9 mouse cellular contexts compared by ENCODE assay signal in genomic region chr6:124756652-124757350, GRCm38 (mm10). TPM values are rescaled to one million over a fixed set of nuclear protein-coding genes. Genes with fewer than 3 reads are reported as not detected.
DNase-seq lines count a peak whose midpoint lies in the region; ATAC-seq and TF ChIP-seq lines count a peak whose summit lies in the region.
"Had no signal": no experiment of that assay in that cellular context is flagged by ENCODE, and none has a peak within 500 bp of the region (broad histone marks: within the 10 kb centered on the region; RNA-seq: fewer than 3 reads in every experiment).

No protein-coding gene starts in this region.

- 0% methylated on average over 50 of the region's 54 CpGs for WGBS in forebrain, embryonic 13.5 days
- 2% methylated on average over 44 of the region's 54 CpGs for WGBS in lung, embryonic 15.5 days

- no peak for DNase-seq in ES-E14 (ENCODE audit: low read depth, low spot score)
- peak; percentile 84 to 87 for DNase-seq in heart, postnatal 14 days
- DNase-seq in kidney, postnatal 4 days = peak; percentile 89 to 93
- peak; percentile 79 for DNase-seq in ovary, postnatal 10 days (ENCODE audit: low spot score)
- peak; percentile 65 to 69 for DNase-seq in thymus, postnatal 36 days

- peak overlapping the region; percentile 95 for H3K9ac ChIP-seq in ES-E14 (ENCODE audit: insufficient read depth, low read depth, low read length, poor library complexity, severe bottlenecking)
- peak overlapping the region; percentile 97 for H3K9ac ChIP-seq in forebrain, embryonic 13.5 days
- peak overlapping the region; percentile 92 for H3K9ac ChIP-seq in lung, embryonic 15.5 days

- no peaks in the 10 kb centered on the region for H3K9me3 ChIP-seq in ES-E14 (ENCODE audit: control insufficient read depth, insufficient read depth, low read depth, low read length)
- no peaks in the 10 kb centered on the region for H3K9me3 ChIP-seq in forebrain, embryonic 13.5 days (replicated peaks)
- H3K9me3 ChIP-seq in lung, embryonic 15.5 days = no peaks in the 10 kb centered on the region

- H3K4me1 ChIP-seq in ES-E14 (ENCODE audit: control insufficient read depth in 2 of 2, insufficient read depth in 2 of 2, low read length in 2 of 2, poor library complexity in 1 of 2) = peaks cover 6 to 13% of the 10 kb centered on the region in 2 experiments; a peak in 3 of 4 replicates
- peaks cover 54% of the 10 kb centered on the region for H3K4me1 ChIP-seq in forebrain, embryonic 13.5 days
- H3K4me1 ChIP-seq in lung, embryonic 15.5 days = peaks cover 49% of the 10 kb centered on the region

- in situ Hi-C loops in ES-E14 (cut with MboI; ENCODE audit: low sequenced_read_pairs in 2 of 2, unreplicated experiment in 2 of 2) = no loop called here

- H3K4me3 ChIP-seq in ES-E14 (ENCODE audit: insufficient read depth in 1 of 2, low read depth in 1 of 2, low read length in 2 of 2, poor library complexity in 1 of 2, severe bottlenecking in 1 of 2) = peak overlapping the region; percentile 73 to 96
- H3K4me3 ChIP-seq in forebrain, embryonic 13.5 days = peak overlapping the region; percentile 78
- peak overlapping the region; percentile 86 for H3K4me3 ChIP-seq in lung, embryonic 15.5 days

- no peaks in the 10 kb centered on the region for H3K27me3 ChIP-seq in forebrain, embryonic 13.5 days
- no peaks in the 10 kb centered on the region for H3K27me3 ChIP-seq in lung, embryonic 15.5 days

- peak; percentile 37 for ATAC-seq in cerebellum, adult (ENCODE audit: insufficient number of reproducible peaks, low FRiP score, low TSS enrichment)
- peak; percentile 72 for ATAC-seq in forebrain, embryonic 13.5 days
- peak; percentile 79 for ATAC-seq in lung, embryonic 15.5 days (ENCODE audit: borderline replicate concordance, extremely low read depth, low FRiP score, low TSS enrichment)

- H3K4me2 ChIP-seq in forebrain, embryonic 13.5 days = peak overlapping the region; percentile 77
- peak overlapping the region; percentile 79 for H3K4me2 ChIP-seq in lung, embryonic 15.5 days

- peak overlapping the region; percentile 81 for H3K27ac ChIP-seq in ES-E14 (ENCODE audit: insufficient read depth, low read depth, low read length, poor library complexity, severe bottlenecking)
- peak overlapping the region; percentile 98 for H3K27ac ChIP-seq in forebrain, embryonic 13.5 days
- peak overlapping the region; percentile 99 for H3K27ac ChIP-seq in lung, embryonic 15.5 days

- intact Hi-C loops in heart, postnatal 14 days (cut with DNase I) = loop anchor here (2.0 to 5.0 kb wide), 4 partner anchors 16 to 244 kb away; partner anchors contain the start of genes C1ra, C1rb, Grcc10 and Spsb2

- H3K36me3 ChIP-seq in ES-E14 (ENCODE audit: control insufficient read depth, insufficient read depth, low read length, poor library complexity, severe bottlenecking) = no peaks in the 10 kb centered on the region; the same call in 1 of the 2 replicates
- peaks cover 9% of the 10 kb centered on the region; the same call in 1 of the 2 replicates for H3K36me3 ChIP-seq in forebrain, embryonic 13.5 days (ENCODE audit: poor library complexity, severe bottlenecking)
- 0 out of 2 replicates have a peak, but pooled peaks cover 4% of the 10 kb centered on the region for H3K36me3 ChIP-seq in lung, embryonic 15.5 days

TF ChIP-seq in ES-E14, 5 proteins besides CTCF, POLR2A, EP300 and RAD21:
- no peak for TF ChIP-seq CHD2 (IDR thresholded peaks at IDR 0.05; ENCODE audit: low read depth, low read length)
- TF ChIP-seq ZNF384 (IDR thresholded peaks at IDR 0.05; ENCODE audit: low read depth, low read length) = no peak
- TF ChIP-seq ZC3H11A (IDR thresholded peaks at IDR 0.05; ENCODE audit: borderline replicate concordance, low read depth, low read length) = no peak
- no peak for TF ChIP-seq HCFC1 (IDR thresholded peaks at IDR 0.05; ENCODE audit: borderline replicate concordance, insufficient read depth, low read length)
- TF ChIP-seq MAFK (IDR thresholded peaks at IDR 0.05; ENCODE audit: insufficient read depth, low read depth, low read length) = no peak

RNA-seq across cellular contexts. Expression of gene Atn1, which starts 0.5 kb away (rescaled TPM):
- 4.7 and 8.9 TPM in 2 replicates for total RNA-seq in ES-E14 (2012; rRNA removed)
- 17.7 and 19.8 TPM in 2 replicates for polyA plus RNA-seq in forebrain, embryonic 13.5 days (2015; fragmentation: Nextera tagmentation; extraction: Ambion mirVana)
- total RNA-seq in heart, postnatal 14 days (2021) = 10 to 100 TPM; 48.1 to 48.9 TPM
- polyA plus RNA-seq in lung, embryonic 15.5 days (2015; fragmentation: Nextera tagmentation; extraction: Ambion mirVana) = 15.6 and 16.1 TPM in 2 replicates

RNA-seq across cellular contexts. Expression of gene Gm45234, which starts 1.0 kb away (rescaled TPM):
- total RNA-seq in ES-E14 (2012; rRNA removed) = 0.13 TPM in 1 of 2 replicates, not detected in the other
- not detected in 2 replicates for polyA plus RNA-seq in forebrain, embryonic 13.5 days (2015; fragmentation: Nextera tagmentation; extraction: Ambion mirVana)
- total RNA-seq in heart, postnatal 14 days (2021) = 1 to 10 TPM in 1 of 2 experiments, not detected in 1; 1.5 TPM
- polyA plus RNA-seq in lung, embryonic 15.5 days (2015; fragmentation: Nextera tagmentation; extraction: Ambion mirVana) = not detected in 2 replicates
- polyA plus RNA-seq: gonadal fat pad, adult 2 months had no signal

RNA-seq across cellular contexts. Expression of gene Eno2, which starts 12.7 kb away (rescaled TPM):
- 10.1 and 17.9 TPM in 2 replicates for total RNA-seq in ES-E14 (2012; rRNA removed)
- polyA plus RNA-seq in forebrain, embryonic 13.5 days (2015; fragmentation: Nextera tagmentation; extraction: Ambion mirVana) = 15.4 and 19.4 TPM in 2 replicates
- 1 to 10 TPM; 2.6 to 4.0 TPM for total RNA-seq in heart, postnatal 14 days (2021)
- polyA plus RNA-seq in lung, embryonic 15.5 days (2015; fragmentation: Nextera tagmentation; extraction: Ambion mirVana) = 2.1 and 3.4 TPM in 2 replicates

RNA-seq across cellular contexts. Expression of gene Grcc10, which starts 15.6 kb away (rescaled TPM):
- 108 and 128 TPM in 2 replicates for total RNA-seq in ES-E14 (2012; rRNA removed)
- 675 and 699 TPM in 2 replicates for polyA plus RNA-seq in forebrain, embryonic 13.5 days (2015; fragmentation: Nextera tagmentation; extraction: Ambion mirVana)
- total RNA-seq in heart, postnatal 14 days (2021) = 100 to 1,000 TPM; 323 to 327 TPM
- polyA plus RNA-seq in lung, embryonic 15.5 days (2015; fragmentation: Nextera tagmentation; extraction: Ambion mirVana) = 406 and 416 TPM in 2 replicates

RNA-seq across cellular contexts. Expression of gene Ptpn6, which starts 18.3 kb away (rescaled TPM):
- total RNA-seq in ES-E14 (2012; rRNA removed) = 15.1 and 16.5 TPM in 2 replicates
- 2.5 and 3.8 TPM in 2 replicates for polyA plus RNA-seq in forebrain, embryonic 13.5 days (2015; fragmentation: Nextera tagmentation; extraction: Ambion mirVana)
- total RNA-seq in heart, postnatal 14 days (2021) = 1 to 10 TPM; 4.2 to 8.5 TPM
- polyA plus RNA-seq in lung, embryonic 15.5 days (2015; fragmentation: Nextera tagmentation; extraction: Ambion mirVana) = 17.3 and 24.3 TPM in 2 replicates
